Mouse (Mus musculus) granulocyte monocyte progenitor cell, adult 5-6 weeks (primary cell): ENCODE measurements at regions not wholly inside any gene's neighbourhood (a gene's known extent, or its start where the extent isn't known, plus 50 kb on each side); places are given as distances from the start of the nearest gene placed in this dataset.

ENCODE experiments used
- ATAC-seq: replicated peaks from 2 replicates; pipeline ENCODE4 v1.8.0; 2016; ENCODE audit warnings: mild to moderate bottlenecking, moderate TSS enrichment, inconsistent platforms; ENCODE audit not compliant: poor library complexity, severe bottlenecking

DNA sequence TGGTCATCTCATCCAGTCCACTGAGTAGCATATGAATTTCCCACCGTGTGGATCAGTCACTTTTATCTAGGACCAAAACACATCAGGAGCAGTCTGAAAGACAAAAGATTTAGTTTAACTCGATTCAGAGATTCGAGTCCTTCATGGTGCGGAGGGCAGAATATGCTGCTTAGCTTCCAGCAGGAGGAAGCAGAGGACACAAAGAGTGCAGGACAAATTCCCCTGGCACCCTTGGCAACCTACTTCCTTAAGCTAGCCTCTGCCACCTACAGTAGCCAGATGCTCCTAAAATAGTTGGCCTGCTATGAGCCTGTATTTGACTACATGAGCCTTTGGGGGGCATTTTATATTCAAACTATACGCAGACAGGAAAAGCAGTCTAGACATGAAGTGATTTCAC, 181.1 kb upstream of the Cxcl12 start:
- ATAC-seq, result no peak

DNA sequence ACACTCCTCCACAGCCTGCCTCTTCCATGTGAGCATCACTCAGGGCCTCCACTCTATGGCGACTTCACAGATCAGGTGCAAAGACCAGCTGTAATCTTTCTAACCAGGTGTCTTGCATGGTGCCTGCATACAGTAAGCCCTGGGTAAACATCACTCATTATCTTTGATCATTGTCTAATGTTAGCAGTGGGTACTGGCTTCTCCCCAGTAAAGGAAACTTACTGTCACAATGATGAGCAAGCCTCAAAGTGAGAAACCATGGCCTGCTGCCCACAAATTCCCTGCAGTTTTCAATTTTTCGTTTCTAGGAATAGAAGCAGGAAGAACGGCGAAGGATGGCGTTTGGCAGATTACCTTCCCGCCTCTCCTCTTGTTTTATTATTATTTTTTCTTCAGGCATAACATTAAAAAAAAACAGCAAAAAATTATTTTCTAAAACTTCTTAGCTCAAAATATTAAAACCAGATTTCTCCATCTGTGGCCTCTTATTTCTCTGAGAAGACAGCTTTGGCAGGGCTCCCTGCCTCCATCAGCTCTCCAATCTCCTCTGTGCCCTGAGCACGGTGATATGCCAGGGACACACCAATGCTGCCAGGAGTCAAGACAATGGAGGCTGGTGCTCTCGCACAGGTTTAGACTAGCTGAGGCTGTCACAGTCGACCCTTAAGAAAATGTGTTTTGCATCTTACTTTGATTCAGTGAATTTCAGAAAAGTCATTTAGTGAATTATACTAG, 169.2 kb upstream of the Cxcl12 start:
- ATAC-seq, result no peak

DNA sequence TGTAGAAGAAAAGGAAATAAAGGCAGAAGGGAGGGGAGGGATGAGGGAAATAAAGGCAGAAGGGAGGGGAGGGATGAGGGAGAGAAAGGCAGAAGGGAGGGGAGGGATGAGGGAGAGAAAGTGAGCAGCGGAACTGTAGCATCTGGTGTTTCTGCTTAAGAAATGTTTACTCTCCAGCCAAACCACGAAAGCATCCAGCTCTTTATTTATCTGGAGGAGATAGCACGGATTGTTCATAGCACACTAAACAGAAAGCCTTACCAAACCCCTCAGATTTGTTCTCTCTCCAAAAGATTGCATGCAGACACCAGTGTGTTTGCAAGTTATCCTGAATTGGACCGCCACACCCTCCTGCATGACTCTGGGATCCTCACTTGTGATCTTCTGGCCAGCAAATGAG, 168.4 kb upstream of the Cxcl12 start:
- ATAC-seq, result no peak

- ATAC-seq, result no peak
These were observed 167.2 kb upstream of the Cxcl12 start for GRCm38 (mm10) chr6:117000951-117001725.

GRCm38 (mm10) chr6:117012621-117013020, 155.7 kb upstream of the Cxcl12 start:
- ATAC-seq, result no peak

- ATAC-seq, result no peak
These were observed 152.9 kb upstream of the Cxcl12 start for GRCm38 (mm10) chr6:117015461-117015860.

DNA sequence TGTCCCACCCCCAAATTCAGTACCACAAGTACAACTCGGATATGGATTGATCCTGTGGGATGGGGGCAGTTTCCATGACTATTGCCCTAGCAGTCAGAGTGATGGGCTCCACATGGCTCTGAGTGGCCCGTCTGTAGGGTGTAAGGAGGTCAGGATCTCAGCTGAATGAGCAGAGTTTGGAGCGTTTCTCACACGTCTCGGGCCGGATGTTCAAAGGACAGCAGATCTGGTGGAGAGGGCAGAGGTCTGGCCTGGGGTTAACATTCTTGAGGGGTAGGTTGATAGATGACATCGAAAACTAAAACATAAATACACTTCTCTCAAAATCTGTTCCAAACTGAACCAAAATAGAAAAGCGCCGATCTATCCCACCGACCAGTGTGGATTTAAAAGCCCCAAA, 146.5 kb upstream of the Cxcl12 start:
- ATAC-seq, result no peak

- ATAC-seq, result no peak
These were observed 136.1 kb upstream of the Cxcl12 start for GRCm38 (mm10) chr6:117032042-117032746.

GRCm38 (mm10) chr6:117043744-117044143, 124.6 kb upstream of the Cxcl12 start:
- ATAC-seq, result no peak

DNA sequence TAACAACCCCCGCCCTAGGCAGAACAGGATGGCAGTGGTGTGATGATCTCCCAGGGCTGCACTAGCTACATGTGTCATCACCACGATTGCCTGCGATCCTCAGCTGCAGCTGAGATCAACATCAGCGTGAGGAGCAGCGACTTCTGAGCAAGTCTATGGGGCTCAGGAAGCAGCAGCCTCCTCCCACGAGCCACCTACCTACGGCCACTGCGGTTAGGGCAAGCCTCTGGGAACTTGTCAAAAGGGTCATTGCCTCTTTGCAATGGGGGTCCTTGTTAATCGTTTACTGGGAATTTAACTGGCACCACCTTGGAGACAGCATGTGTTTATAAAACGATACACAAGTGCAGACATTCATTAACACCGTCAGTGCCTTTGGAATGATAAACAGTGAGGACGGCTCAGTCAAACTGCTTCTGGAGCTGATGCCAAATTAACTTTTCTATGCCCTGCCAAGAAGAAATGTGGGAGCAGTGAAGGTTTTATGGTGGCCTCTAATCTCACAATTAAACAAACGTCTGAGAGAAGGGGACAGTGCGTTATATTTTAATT, 118.8 kb upstream of the Cxcl12 start:
- ATAC-seq, result no peak

DNA sequence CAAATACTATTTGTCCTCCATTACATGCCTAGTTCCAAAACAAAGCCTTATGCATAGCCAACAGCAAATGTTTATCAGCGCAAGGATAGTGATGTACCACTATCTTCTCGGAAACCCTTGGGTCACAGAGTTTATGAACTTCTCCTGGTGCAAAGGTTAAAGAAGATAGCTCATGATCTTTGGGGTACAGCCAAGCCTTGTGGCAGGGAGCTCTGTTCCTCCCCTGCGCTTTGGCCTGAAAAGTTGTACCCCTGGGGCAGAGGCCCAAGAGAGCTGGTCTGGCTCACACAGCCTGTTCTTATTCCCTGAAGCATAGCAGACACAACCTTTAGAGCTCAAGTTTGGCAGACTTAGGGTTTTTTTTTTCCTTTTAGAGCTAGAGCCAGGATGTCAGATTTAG, 107.6 kb upstream of the Cxcl12 start:
- ATAC-seq, result no peak

DNA sequence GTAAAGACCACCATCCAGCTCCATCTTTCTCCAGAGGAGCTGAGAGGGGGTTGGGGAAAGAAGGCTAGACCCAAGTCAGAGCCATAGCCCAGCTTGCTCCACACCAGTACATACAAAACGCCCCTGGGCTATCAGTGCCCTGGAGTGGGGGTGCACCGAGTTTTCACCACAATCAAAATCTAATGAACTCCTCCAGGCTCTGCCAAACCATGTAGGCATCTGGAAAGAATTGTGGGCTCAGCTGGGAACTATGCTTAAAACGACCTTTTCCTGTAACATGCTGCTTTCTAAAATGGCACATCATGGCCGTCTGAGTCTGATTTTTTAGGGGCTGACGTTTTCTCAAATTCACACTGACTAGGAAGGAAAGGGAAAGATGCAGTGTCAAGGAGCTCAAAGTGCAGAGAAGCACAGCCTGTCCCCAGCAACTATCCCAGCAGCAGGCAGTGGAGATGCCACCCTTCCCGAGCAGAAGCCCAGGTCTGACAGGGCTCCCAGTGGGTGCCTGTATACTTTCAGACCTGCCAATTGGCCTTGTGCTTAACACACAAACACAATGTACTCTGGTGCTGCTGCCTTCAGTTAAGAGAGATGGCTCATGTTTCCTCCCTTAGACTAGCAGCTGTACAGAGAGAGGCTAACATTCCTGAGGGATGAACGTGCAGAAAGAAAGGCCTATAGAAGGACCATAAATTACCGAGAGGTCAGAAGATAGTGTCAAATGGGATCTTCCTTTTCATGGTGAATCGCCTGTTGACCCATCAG, 100.6 kb upstream of the Cxcl12 start:
- ATAC-seq, result no peak

DNA sequence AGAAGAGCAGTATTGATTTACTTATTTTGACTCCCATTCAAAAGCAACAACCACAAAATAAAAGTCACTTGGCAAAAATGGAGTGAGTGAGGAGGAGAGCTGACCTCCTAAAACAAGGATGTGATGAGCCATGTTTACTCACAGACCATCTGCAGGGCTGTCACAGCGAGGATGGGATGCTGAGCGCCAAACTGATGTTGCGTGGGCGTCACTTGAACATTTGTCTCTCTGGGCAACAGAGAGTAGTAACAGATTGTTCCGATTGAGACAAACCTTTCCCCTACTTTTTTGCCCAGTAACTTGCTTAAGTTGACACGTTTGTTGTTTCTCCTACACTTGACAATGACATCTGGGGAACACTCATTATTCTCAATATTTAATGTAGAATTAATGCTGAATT, 97.0 kb upstream of the Cxcl12 start:
- ATAC-seq, result no peak

- ATAC-seq, result no peak
These were observed 96.5 kb upstream of the Cxcl12 start for GRCm38 (mm10) chr6:117071857-117072256.

- ATAC-seq, result no peak
These were observed 88.8 kb upstream of the Cxcl12 start for GRCm38 (mm10) chr6:117079500-117079899.

- ATAC-seq, result peak; percentile 37; the same call in 1 of the 2 replicates
These were observed 87.4 kb upstream of the Cxcl12 start for GRCm38 (mm10) chr6:117080973-117081372.

DNA sequence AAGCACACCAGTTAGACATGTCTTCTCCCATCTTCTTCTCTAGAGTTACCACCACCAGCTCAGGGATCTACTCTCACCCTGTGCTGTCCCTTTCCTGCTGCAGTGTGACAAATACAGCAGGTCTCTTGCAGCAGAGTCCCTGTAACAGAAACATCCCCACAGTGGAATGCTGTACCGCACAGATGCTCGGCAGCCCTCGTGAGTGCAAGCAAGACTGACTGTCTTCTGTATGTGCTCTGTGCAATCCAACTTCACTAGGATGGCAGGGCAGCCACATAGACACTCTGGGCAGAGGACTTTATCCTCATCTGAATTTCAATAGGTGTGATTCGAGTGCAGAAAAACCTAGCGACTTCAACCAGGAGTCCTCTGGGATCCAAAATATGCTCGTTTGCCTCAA, 84.1 kb upstream of the Cxcl12 start:
- no peak for ATAC-seq

DNA sequence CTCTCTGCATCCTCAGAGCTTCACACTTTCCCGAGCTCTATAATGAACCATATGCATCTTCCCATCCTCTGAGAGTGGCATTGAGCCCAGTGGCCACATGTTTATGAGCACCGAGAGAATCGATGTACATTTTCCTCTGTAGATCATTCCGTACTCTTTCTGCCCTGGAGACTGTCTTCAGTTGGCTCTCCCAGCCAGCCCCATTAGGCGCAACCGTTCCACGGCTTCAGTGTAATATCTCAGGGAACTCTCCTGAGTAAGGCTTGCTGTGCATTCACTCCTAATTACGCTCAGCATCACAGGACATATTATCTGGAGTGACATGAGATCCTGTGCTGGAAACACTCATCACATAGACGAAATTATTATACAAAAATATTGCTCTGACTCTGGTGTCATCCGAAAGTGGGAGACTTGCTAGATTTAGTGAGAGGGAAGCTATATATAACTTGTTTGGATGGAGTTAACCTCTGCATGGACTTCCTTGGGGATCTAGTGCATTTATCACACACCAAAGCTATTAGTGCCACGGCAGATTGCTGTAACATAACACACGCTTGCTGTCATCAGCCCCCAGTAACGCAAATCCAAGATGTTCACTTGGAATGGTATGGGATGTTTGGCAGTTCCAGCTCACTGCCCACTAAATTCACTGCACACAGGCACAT, 83.4 kb upstream of the Cxcl12 start:
- ATAC-seq, result no peak

- no peak for ATAC-seq
These were observed 73.6 kb upstream of the Cxcl12 start for GRCm38 (mm10) chr6:117094742-117095141.

- ATAC-seq, result no peak
These were observed 68.5 kb upstream of the Cxcl12 start for GRCm38 (mm10) chr6:117099871-117100270.
